Mouse (Mus musculus): ENCODE data around the gene Thrap3. TPM values are rescaled to one million over a fixed set of nuclear protein-coding genes. Genes with fewer than 3 reads are reported as not detected.

The Thrap3 gene
- polyA plus RNA-seq, 1 experiment from 2014 or later = 78.7 TPM

GRCm38 (mm10) chr4:126157562-126157961 is 45.0 kb downstream of the Thrap3 start:
- DNase-seq (ENCODE audit: low spot score) = peak; percentile 67
- H3K4me2 ChIP-seq (replicated peaks; ENCODE audit: low read depth) = no peak overlapping the region
- no peak overlapping the region for H3K27ac ChIP-seq (replicated peaks)
- H3K4me1 ChIP-seq (replicated peaks; ENCODE audit: control insufficient read depth, insufficient read depth) = no peaks in the 10 kb centered on the region
- H3K4me3 ChIP-seq (ENCODE audit: low read depth, low read length) = no peak overlapping the region
- no peak overlapping the region for H3K9ac ChIP-seq (ENCODE audit: low read length)
- ATAC-seq (ENCODE audit: low FRiP score, low TSS enrichment) = peak; percentile 12; the same call in 1 of the 2 replicates
- no peaks in the 10 kb centered on the region for H3K27me3 ChIP-seq (ENCODE audit: control insufficient read depth, insufficient read depth, low read length)
- no peaks in the 10 kb centered on the region for H3K9me3 ChIP-seq (ENCODE audit: control insufficient read depth, low read length)
- TF ChIP-seq CTCF (IDR thresholded peaks at IDR 0.05; ENCODE audit: low read depth) (peak; percentile 63), EP300 (optimal IDR thresholded peaks at IDR 0.05) (no peak)
- H3K36me3 ChIP-seq (ENCODE audit: control insufficient read depth, insufficient read depth, low read length) = no peaks in the 10 kb centered on the region
- WGBS = 90% methylated on average over 6 of the region's 6 CpGs

- DNase-seq (ENCODE audit: low spot score) (no peak), ATAC-seq (ENCODE audit: low FRiP score, low TSS enrichment) (no peak)
- peaks cover 3% of the 10 kb centered on the region; the same call in 1 of the 2 replicates for H3K36me3 ChIP-seq (ENCODE audit: control insufficient read depth, insufficient read depth, low read length)
- no peaks in the 10 kb centered on the region for H3K9me3 ChIP-seq (ENCODE audit: control insufficient read depth, low read length)
- WGBS = 61% methylated on average over 5 of the region's 5 CpGs
- no peaks in the 10 kb centered on the region for H3K27me3 ChIP-seq (ENCODE audit: control insufficient read depth, insufficient read depth, low read length)
- no peak overlapping the region for H3K9ac ChIP-seq (ENCODE audit: low read length)
- no peak for TF ChIP-seq EP300 (optimal IDR thresholded peaks at IDR 0.05)
- peak; percentile 77 for TF ChIP-seq CTCF (IDR thresholded peaks at IDR 0.05; ENCODE audit: low read depth)
- H3K27ac ChIP-seq (replicated peaks) = no peak overlapping the region
- no peak overlapping the region for H3K4me3 ChIP-seq (ENCODE audit: low read depth, low read length)
- H3K4me2 ChIP-seq (replicated peaks; ENCODE audit: low read depth) = no peak overlapping the region
- H3K4me1 ChIP-seq (replicated peaks; ENCODE audit: control insufficient read depth, insufficient read depth) = no peaks in the 10 kb centered on the region
Measured at GRCm38 (mm10) chr4:126156617-126157016, 45.9 kb downstream of the Thrap3 start.

GRCm38 (mm10) chr4:126155869-126156268 is 46.7 kb downstream of the Thrap3 start:
- ATAC-seq (ENCODE audit: low FRiP score, low TSS enrichment) = peak; percentile 47
- no peaks in the 10 kb centered on the region for H3K9me3 ChIP-seq (ENCODE audit: control insufficient read depth, low read length)
- no peak overlapping the region for H3K4me2 ChIP-seq (replicated peaks; ENCODE audit: low read depth)
- no peak overlapping the region for H3K9ac ChIP-seq (ENCODE audit: low read length)
- H3K4me1 ChIP-seq (replicated peaks; ENCODE audit: control insufficient read depth, insufficient read depth) = no peaks in the 10 kb centered on the region
- 19% methylated on average over 2 of the region's 2 CpGs for WGBS
- DNase-seq (ENCODE audit: low spot score) = no peak
- H3K4me3 ChIP-seq (ENCODE audit: low read depth, low read length) = no peak overlapping the region
- peak overlapping the region; percentile 70 for H3K27ac ChIP-seq (replicated peaks)
- no peak for TF ChIP-seq EP300 (optimal IDR thresholded peaks at IDR 0.05)
- TF ChIP-seq CTCF (IDR thresholded peaks at IDR 0.05; ENCODE audit: low read depth) = no peak
- peaks cover 3% of the 10 kb centered on the region; the same call in 1 of the 2 replicates for H3K36me3 ChIP-seq (ENCODE audit: control insufficient read depth, insufficient read depth, low read length)
- H3K27me3 ChIP-seq (ENCODE audit: control insufficient read depth, insufficient read depth, low read length) = no peaks in the 10 kb centered on the region

GRCm38 (mm10) chr4:126155183-126155582 is 47.4 kb downstream of the Thrap3 start:
- H3K4me1 ChIP-seq (replicated peaks; ENCODE audit: control insufficient read depth, insufficient read depth) = no peaks in the 10 kb centered on the region
- WGBS = 37% methylated on average over 4 of the region's 4 CpGs

GRCm38 (mm10) chr4:126152864-126153263 is 49.7 kb downstream of the Thrap3 start:
- DNase-seq (ENCODE audit: low spot score) = no peak
- peaks cover 3% of the 10 kb centered on the region; the same call in 1 of the 2 replicates for H3K36me3 ChIP-seq (ENCODE audit: control insufficient read depth, insufficient read depth, low read length)
- ATAC-seq (ENCODE audit: low FRiP score, low TSS enrichment) = no peak
- no peaks in the 10 kb centered on the region for H3K27me3 ChIP-seq (ENCODE audit: control insufficient read depth, insufficient read depth, low read length)
- no peak overlapping the region for H3K4me2 ChIP-seq (replicated peaks; ENCODE audit: low read depth)
- TF ChIP-seq EP300 (optimal IDR thresholded peaks at IDR 0.05) = no peak
- TF ChIP-seq CTCF (IDR thresholded peaks at IDR 0.05; ENCODE audit: low read depth) = no peak
- no peaks in the 10 kb centered on the region for H3K9me3 ChIP-seq (ENCODE audit: control insufficient read depth, low read length)
- no peak overlapping the region for H3K4me3 ChIP-seq (ENCODE audit: low read depth, low read length)
- H3K9ac ChIP-seq (ENCODE audit: low read length) = no peak overlapping the region
- no peak overlapping the region for H3K27ac ChIP-seq (replicated peaks)
- H3K4me1 ChIP-seq (replicated peaks; ENCODE audit: control insufficient read depth, insufficient read depth) = peaks cover 4% of the 10 kb centered on the region; the same call in 1 of the 2 replicates
- WGBS = 64% methylated on average over 14 of the region's 14 CpGs

More at GRCm38 (mm10) chr4:126155183-126155582, 47.4 kb downstream of the Thrap3 start:
- no peak overlapping the region for H3K4me3 ChIP-seq (ENCODE audit: low read depth, low read length)
- TF ChIP-seq CTCF (IDR thresholded peaks at IDR 0.05; ENCODE audit: low read depth) (no peak), EP300 (optimal IDR thresholded peaks at IDR 0.05) (no peak)
- H3K36me3 ChIP-seq (ENCODE audit: control insufficient read depth, insufficient read depth, low read length) = peaks cover 3% of the 10 kb centered on the region; the same call in 1 of the 2 replicates
- no peak for DNase-seq (ENCODE audit: low spot score)
- H3K4me2 ChIP-seq (replicated peaks; ENCODE audit: low read depth) = no peak overlapping the region
- no peaks in the 10 kb centered on the region for H3K27me3 ChIP-seq (ENCODE audit: control insufficient read depth, insufficient read depth, low read length)
- no peak for ATAC-seq (ENCODE audit: low FRiP score, low TSS enrichment)
- peak overlapping the region; percentile 70; the same call in 1 of the 2 replicates for H3K27ac ChIP-seq (replicated peaks)
- no peaks in the 10 kb centered on the region for H3K9me3 ChIP-seq (ENCODE audit: control insufficient read depth, low read length)
- no peak overlapping the region for H3K9ac ChIP-seq (ENCODE audit: low read length)

GRCm38 (mm10) chr4:126151701-126152440 is 50.7 kb downstream of the Thrap3 start:
- Histone ChIP-seq H3K4me1 (replicated peaks; ENCODE audit: control insufficient read depth, insufficient read depth) (peaks cover 4% of the 10 kb centered on the region; the same call in 1 of the 2 replicates), H3K27ac (replicated peaks) (no peak overlapping the region), H3K9me3 (ENCODE audit: control insufficient read depth, low read length) (no peaks in the 10 kb centered on the region), H3K4me3 (ENCODE audit: low read depth, low read length) (no peak overlapping the region), H3K4me2 (replicated peaks; ENCODE audit: low read depth) (no peak overlapping the region), H3K36me3 (ENCODE audit: control insufficient read depth, insufficient read depth, low read length) (peaks cover 3% of the 10 kb centered on the region; the same call in 1 of the 2 replicates), H3K27me3 (ENCODE audit: control insufficient read depth, insufficient read depth, low read length) (no peaks in the 10 kb centered on the region), H3K9ac (ENCODE audit: low read length) (no peak overlapping the region)
- ATAC-seq (ENCODE audit: low FRiP score, low TSS enrichment) = no peak
- DNase-seq (ENCODE audit: low spot score) = no peak
- WGBS = 80% methylated on average over 16 of the region's 16 CpGs
- TF ChIP-seq EP300 (optimal IDR thresholded peaks at IDR 0.05) (no peak), CTCF (IDR thresholded peaks at IDR 0.05; ENCODE audit: low read depth) (no peak)
